Mouse (Mus musculus): ENCODE results near the gene Tjp3. TPM values are rescaled to one million over a fixed set of nuclear protein-coding genes. Genes with fewer than 3 reads are reported as not detected.

The Tjp3 gene
- polyA plus RNA-seq, 1 experiment from 2014 or later, result 0.35 TPM

DNA sequence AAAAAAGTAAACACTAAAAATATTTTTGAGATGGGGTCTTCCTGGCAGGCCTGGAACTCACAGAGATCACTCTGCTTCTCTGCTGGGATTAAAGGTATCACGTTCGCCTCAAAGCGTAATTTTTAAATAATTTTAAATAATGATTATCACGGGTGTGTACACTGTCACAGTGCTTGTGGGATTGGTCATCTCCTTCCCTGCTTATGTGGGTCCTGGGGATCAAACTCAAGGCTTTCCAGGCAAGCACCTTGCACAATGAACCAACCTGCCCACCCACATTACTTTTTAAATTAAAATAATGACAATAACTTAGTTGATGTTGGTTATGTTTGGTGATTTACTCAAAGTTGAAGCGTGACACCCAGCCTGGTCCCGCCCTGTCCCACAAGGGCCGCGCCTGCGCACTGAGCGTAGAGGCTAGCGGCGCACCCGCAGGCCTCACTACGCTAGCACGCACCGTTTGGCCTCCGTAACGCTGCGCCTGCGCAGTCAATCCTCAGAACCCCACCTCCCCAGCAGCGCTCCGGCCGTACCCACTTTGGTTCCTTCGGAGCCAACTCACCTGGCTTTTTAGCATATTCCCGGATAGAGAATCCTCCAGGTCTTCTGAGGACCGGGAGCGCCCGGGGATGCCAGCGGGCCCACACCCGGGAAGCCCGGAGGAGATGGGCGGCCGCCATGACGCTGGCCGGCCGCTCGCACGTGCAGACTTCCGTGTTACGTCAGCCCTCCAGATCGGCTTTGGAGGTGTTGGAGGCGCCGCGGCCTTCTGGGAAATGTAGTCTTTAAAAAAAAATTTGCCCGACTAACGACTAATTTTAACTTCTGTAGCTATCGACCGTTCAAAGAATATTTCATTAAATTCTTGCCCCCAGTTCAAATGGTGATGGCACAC lies 24.9 kb downstream of the Tjp3 start, which contains the start of the genes Mrpl54 and Apba3:
Gene Mrpl54 (minus strand): TSS at position 724 of the 895 bp plus-strand sequence.
Gene Apba3 (plus strand): TSS at position 750 of the 895 bp plus-strand sequence.
- under 1% methylated on average over 48 of the region's 48 CpGs for WGBS (ENCODE audit: insufficient replicate concordance)
- ATAC-seq (ENCODE audit: low read depth), result peak; percentile 95
- H3K36me3 ChIP-seq, result peaks cover 38% of the 10 kb centered on the region

GRCm38 (mm10) chr10:81265540-81265939 lies 25.8 kb downstream of the Tjp3 start:
- H3K9ac ChIP-seq, result peak overlapping the region; percentile 76
- peak overlapping the region; percentile 58 for H3K27ac ChIP-seq
- H3K9me3 ChIP-seq (replicated peaks), result no peaks in the 10 kb centered on the region
- H3K4me2 ChIP-seq, result peak overlapping the region; percentile 82
- H3K4me3 ChIP-seq (replicated peaks), result peak overlapping the region; percentile 76
- WGBS (ENCODE audit: insufficient replicate concordance), result 86% methylated on average over 8 of the region's 8 CpGs
- DNase-seq (no peak), ATAC-seq (ENCODE audit: low read depth) (no peak)
- H3K27me3 ChIP-seq, result peaks cover 2% of the 10 kb centered on the region; the same call in 1 of the 2 replicates
- peaks cover 29% of the 10 kb centered on the region for H3K36me3 ChIP-seq
- peaks cover 39% of the 10 kb centered on the region for H3K4me1 ChIP-seq (replicated peaks)

More for the DNA sequence above, 24.9 kb downstream of the Tjp3 start, which contains the start of the genes Mrpl54 and Apba3:
- Histone ChIP-seq H3K9ac (peak within 1 kb of the TSS; percentile 88), H3K27me3 (no peaks in the 10 kb centered on the region), H3K4me1 (replicated peaks) (peaks cover 39% of the 10 kb centered on the region), H3K4me3 (replicated peaks) (peak within 1 kb of the TSS; percentile 76), H3K9me3 (replicated peaks) (no peaks in the 10 kb centered on the region), H3K4me2 (peak within 1 kb of the TSS; percentile 82), H3K27ac (peak within 1 kb of the TSS; percentile 79)
- DNase-seq, result peak; percentile 94

DNA sequence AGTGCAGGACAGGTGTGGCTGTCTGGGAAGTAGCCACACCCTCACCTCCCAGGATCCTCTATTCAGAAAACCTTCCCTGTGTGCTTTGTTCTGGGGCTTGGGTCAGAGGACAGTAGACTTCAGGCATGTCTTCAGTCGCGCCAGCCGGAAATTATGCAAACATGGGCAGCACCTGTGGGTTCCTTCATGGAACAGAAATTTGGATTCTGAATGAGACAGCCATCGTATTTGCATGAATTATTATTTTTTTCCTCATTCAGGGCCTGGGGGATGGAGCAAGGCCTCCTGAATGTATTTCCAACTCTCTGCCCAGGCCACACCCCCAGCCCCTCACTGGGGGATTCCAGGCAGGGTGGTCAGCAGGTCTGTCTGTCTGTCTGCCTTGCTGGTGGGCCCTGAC lies 30.4 kb downstream of the Tjp3 start:
- H3K9ac ChIP-seq, result no peak overlapping the region
- H3K4me1 ChIP-seq (replicated peaks), result peaks cover 18% of the 10 kb centered on the region
- no peak overlapping the region for H3K27ac ChIP-seq
- H3K4me3 ChIP-seq (replicated peaks), result no peak overlapping the region
- 87% methylated on average over 4 of the region's 4 CpGs for WGBS (ENCODE audit: insufficient replicate concordance)
- no peak for ATAC-seq (ENCODE audit: low read depth)
- H3K36me3 ChIP-seq, result peaks cover 28% of the 10 kb centered on the region
- peaks cover 46% of the 10 kb centered on the region for H3K27me3 ChIP-seq
- no peak overlapping the region for H3K4me2 ChIP-seq
- H3K9me3 ChIP-seq (replicated peaks), result no peaks in the 10 kb centered on the region
- no peak for DNase-seq

- no peak overlapping the region for H3K4me3 ChIP-seq (replicated peaks)
- WGBS (ENCODE audit: insufficient replicate concordance), result 43% methylated on average over 21 of the region's 21 CpGs
- H3K27ac ChIP-seq, result no peak overlapping the region
- no peak overlapping the region for H3K4me2 ChIP-seq
- H3K4me1 ChIP-seq (replicated peaks), result peaks cover 7% of the 10 kb centered on the region
- ATAC-seq (ENCODE audit: low read depth) (no peak), DNase-seq (no peak)
- no peak overlapping the region for H3K9ac ChIP-seq
- no peaks in the 10 kb centered on the region for H3K9me3 ChIP-seq (replicated peaks)
- peaks cover 59% of the 10 kb centered on the region for H3K27me3 ChIP-seq
- H3K36me3 ChIP-seq, result peaks cover 14% of the 10 kb centered on the region
Observed at GRCm38 (mm10) chr10:81259225-81259884, 32.0 kb downstream of the Tjp3 start.

DNA sequence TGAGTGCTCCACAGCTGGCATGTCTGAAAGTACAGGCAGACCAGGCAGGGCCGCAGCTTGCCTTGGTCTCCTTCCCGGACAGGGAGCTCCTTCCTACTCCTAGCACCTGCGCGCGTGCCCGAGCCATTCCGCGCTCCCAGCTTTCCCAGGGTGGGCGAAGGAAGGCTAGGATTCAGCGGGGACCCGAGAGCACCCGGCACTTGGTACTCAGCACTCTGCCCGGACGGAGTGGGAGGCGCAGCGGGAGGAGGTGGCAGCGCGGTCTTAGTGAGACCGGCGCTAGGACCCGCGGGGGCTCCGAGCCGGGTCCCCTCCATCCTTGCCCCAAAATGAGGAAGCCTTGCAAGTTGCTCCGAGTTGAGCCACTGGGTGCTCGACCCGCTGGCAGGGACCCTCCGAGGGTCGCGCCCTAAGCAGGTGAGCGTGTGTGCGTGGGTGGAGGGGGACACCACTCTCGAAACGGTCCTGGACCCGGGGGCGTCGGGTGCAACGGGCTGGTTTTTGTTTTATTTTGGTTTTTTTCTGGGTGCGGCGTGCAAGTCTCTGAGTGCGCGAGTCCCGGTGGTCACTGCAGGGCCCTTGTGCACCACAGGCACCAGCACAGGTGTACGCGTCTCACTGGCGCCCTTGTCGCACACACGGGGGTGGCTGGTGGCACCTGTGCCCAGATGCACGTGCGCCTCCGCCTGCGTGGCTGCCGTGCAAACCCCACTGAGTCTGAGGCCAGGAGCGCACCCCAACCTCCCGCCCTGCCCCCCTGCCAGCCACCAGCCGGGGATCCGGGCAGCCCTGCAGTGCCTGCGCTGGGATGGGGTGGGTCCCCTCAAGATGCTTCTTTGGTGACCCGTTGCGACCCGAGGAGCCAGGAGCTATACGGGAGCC lies 34.0 kb downstream of the Tjp3 start:
- Histone ChIP-seq H3K27ac (no peak overlapping the region), H3K9ac (peak overlapping the region; percentile 40), H3K9me3 (replicated peaks) (no peaks in the 10 kb centered on the region), H3K4me1 (replicated peaks) (peaks cover 9% of the 10 kb centered on the region), H3K4me3 (replicated peaks) (peak overlapping the region; percentile 44), H3K4me2 (peak overlapping the region; percentile 62), H3K36me3 (no peaks in the 10 kb centered on the region), H3K27me3 (peaks cover 78% of the 10 kb centered on the region)
- DNase-seq (no peak), ATAC-seq (ENCODE audit: low read depth) (no peak)
- 2% methylated on average over 62 of the region's 62 CpGs for WGBS (ENCODE audit: insufficient replicate concordance)

GRCm38 (mm10) chr10:81254886-81255285 lies 36.5 kb downstream of the Tjp3 start:
- Histone ChIP-seq H3K4me3 (replicated peaks) (no peak overlapping the region), H3K4me1 (replicated peaks) (peaks cover 18% of the 10 kb centered on the region), H3K27ac (no peak overlapping the region), H3K9me3 (replicated peaks) (no peaks in the 10 kb centered on the region), H3K9ac (no peak overlapping the region), H3K27me3 (peaks cover 88% of the 10 kb centered on the region), H3K4me2 (no peak overlapping the region), H3K36me3 (no peaks in the 10 kb centered on the region)
- WGBS (ENCODE audit: insufficient replicate concordance), result 15% methylated on average over 1 of the region's 1 CpGs
- DNase-seq, result no peak
- no peak for ATAC-seq (ENCODE audit: low read depth)

GRCm38 (mm10) chr10:81252424-81253419 lies 38.7 kb downstream of the Tjp3 start, which contains the start of gene Matk:
Gene Matk (plus strand): TSS chr10:81252935.
- no peaks in the 10 kb centered on the region for H3K9me3 ChIP-seq (replicated peaks)
- WGBS (ENCODE audit: insufficient replicate concordance), result 14% methylated on average over 44 of the region's 44 CpGs

DNA sequence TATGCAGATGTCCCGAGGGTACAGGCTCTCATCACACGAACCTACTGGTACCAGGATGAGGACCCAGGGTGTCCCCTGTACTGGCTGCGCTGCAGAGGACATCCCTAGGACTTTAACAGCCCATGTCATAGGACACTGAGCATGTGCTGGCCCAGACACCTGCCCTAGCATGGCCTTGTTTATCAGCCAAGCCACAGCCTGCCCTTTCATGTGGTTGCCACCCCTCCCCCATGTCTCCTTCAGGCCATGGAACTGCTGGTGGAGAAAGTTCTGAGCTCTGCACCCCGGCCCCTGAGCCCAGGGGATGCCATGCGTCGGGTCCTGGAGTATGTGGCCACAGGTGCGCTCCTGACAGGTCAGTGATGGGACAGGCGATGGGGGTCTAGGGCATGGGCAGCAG lies 41.9 kb downstream of the Tjp3 start:
- peaks cover 51% of the 10 kb centered on the region for H3K27me3 ChIP-seq
- ATAC-seq (ENCODE audit: low read depth) (no peak), DNase-seq (no peak)
- H3K4me3 ChIP-seq (replicated peaks), result no peak overlapping the region
- H3K4me1 ChIP-seq (replicated peaks), result peaks cover 22% of the 10 kb centered on the region
- H3K36me3 ChIP-seq, result no peaks in the 10 kb centered on the region
- H3K9me3 ChIP-seq (replicated peaks), result no peaks in the 10 kb centered on the region
- H3K9ac ChIP-seq, result no peak overlapping the region
- H3K27ac ChIP-seq, result no peak overlapping the region
- WGBS (ENCODE audit: insufficient replicate concordance), result 66% methylated on average over 8 of the region's 8 CpGs
- H3K4me2 ChIP-seq, result no peak overlapping the region

More at GRCm38 (mm10) chr10:81252424-81253419, 38.7 kb downstream of the Tjp3 start, which contains the start of gene Matk:
- H3K4me2 ChIP-seq, result no peak within 1 kb of the TSS
- DNase-seq, result no peak
- H3K9ac ChIP-seq, result no peak within 1 kb of the TSS
- H3K36me3 ChIP-seq, result no peaks in the 10 kb centered on the region
- ATAC-seq (ENCODE audit: low read depth), result no peak
- H3K4me3 ChIP-seq (replicated peaks), result no peak within 1 kb of the TSS
- peaks cover 67% of the 10 kb centered on the region for H3K27me3 ChIP-seq
- no peak within 1 kb of the TSS for H3K27ac ChIP-seq
- H3K4me1 ChIP-seq (replicated peaks), result peaks cover 19% of the 10 kb centered on the region

DNA sequence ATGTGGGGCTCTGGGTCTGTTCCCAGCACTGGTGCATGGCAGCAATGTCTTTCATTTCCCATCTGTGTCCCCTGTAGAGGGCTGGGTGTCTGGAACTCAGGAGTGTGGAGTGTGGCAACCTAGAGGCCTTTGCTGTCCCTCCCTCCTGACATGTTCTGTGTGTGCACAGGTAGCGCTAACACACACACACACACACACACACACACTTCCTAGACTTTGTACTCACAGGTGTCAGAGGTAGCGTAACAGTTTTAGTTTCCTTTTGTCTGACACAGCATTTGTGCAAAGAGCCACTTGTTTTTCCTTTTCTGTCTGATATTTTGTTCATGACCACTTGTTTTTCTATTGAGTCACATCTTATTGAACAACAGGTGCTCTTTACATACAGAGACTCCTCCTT lies 43.6 kb downstream of the Tjp3 start:
- H3K27me3 ChIP-seq, result peaks cover 49% of the 10 kb centered on the region
- WGBS (ENCODE audit: insufficient replicate concordance), result 75% methylated on average over 2 of the region's 2 CpGs
- H3K9me3 ChIP-seq (replicated peaks), result no peaks in the 10 kb centered on the region
- H3K27ac ChIP-seq, result no peak overlapping the region
- no peak for DNase-seq
- ATAC-seq (ENCODE audit: low read depth), result no peak
- no peak overlapping the region for H3K9ac ChIP-seq
- H3K36me3 ChIP-seq, result no peaks in the 10 kb centered on the region
- no peak overlapping the region for H3K4me2 ChIP-seq
- H3K4me3 ChIP-seq (replicated peaks), result no peak overlapping the region
- peaks cover 22% of the 10 kb centered on the region for H3K4me1 ChIP-seq (replicated peaks)

DNA sequence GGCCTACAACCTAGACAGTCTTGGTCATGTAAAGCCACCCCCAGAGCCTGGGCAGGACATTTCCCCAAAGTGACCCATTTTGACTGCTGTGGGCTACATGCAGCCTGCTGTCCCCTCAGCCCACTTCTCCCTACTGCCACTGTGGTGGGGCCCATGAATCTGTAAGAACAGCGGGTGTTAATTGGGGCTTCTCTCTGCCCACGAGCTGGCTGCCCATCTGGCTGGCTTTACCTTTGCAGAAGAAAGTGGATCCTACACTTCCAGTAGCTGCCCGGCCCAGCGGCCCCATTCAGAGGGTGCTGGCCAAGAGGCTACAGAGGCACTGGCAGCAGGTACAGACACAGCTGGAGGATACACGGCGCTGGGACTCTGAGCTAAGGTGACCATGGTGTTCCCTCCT lies 46.2 kb downstream of the Tjp3 start:
- Histone ChIP-seq H3K4me1 (replicated peaks) (peaks cover 17% of the 10 kb centered on the region), H3K4me3 (replicated peaks) (no peak overlapping the region), H3K4me2 (no peak overlapping the region), H3K27me3 (peaks cover 54% of the 10 kb centered on the region), H3K36me3 (no peaks in the 10 kb centered on the region), H3K9ac (no peak overlapping the region), H3K27ac (no peak overlapping the region), H3K9me3 (replicated peaks) (no peaks in the 10 kb centered on the region)
- 70% methylated on average over 6 of the region's 6 CpGs for WGBS (ENCODE audit: insufficient replicate concordance)
- ATAC-seq (ENCODE audit: low read depth) (no peak), DNase-seq (no peak)

Data from liver, embryonic 13.5 days (tissue).